Mouse (Mus musculus) layer of hippocampus, postnatal 14 days (tissue): ENCODE data around the gene Wdr62. TPM values are rescaled to one million over a fixed set of nuclear protein-coding genes. Genes with fewer than 3 reads are reported as not detected.
"Not testable (repeated sequence)": the region's sequence is repeated elsewhere in the genome, so short reads cannot be mapped to it uniquely, and the experiment has no call there.

Experiments used
- DNase-seq, 2 experiments: peaks; one replicate each; pipeline ENCODE4 v3.0.0; 2021 to 2022; ENCODE audit warnings: low spot score in 2 of 2, mixed read lengths in 1 of 2
- total RNA-seq, 2 experiments: library from RNA; stranded (reverse); gene quantifications; 2 replicates each; pipeline ENCODE4 v1.2.3; 2021

Gene Wdr62
- total RNA-seq, 2 experiments from 2014 or later: 2.7 to 3.0 TPM

- no peak for DNase-seq
These were observed 14.7 kb downstream of the Wdr62 start for GRCm38 (mm10) chr7:30265531-30265930.

GRCm38 (mm10) chr7:30265041-30265440 lies 15.2 kb downstream of the Wdr62 start:
- no peak for DNase-seq

GRCm38 (mm10) chr7:30251956-30252954 lies 28.0 kb downstream of the Wdr62 start:
- no peak for DNase-seq

DNA sequence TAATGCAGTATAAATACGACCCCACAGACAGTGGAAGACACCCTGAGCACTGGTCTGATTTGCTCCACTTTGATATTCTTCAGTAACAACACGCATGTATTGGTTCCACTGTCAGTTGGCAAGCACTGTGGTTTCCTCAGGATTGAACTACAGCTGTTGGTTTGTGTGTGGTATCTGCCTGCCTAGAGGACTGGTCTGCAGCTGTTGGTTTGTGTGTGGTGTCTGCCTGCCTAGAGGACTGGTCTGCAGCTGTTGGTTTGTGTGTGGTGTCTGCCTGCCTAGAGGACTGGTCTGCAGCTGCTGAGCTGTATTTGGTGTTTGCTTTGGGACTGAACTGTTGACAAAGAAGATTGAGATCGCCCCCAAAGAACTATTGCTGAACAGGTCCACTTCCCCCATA lies 42.8 kb downstream of the Wdr62 start:
- not testable (repeated sequence) for DNase-seq

- DNase-seq: no peak
These were observed 44.6 kb downstream of the Wdr62 start, which contains the start of gene Ovol3 for GRCm38 (mm10) chr7:30235625-30236024. Gene Ovol3 (minus strand): TSS chr7:30235725.

DNA sequence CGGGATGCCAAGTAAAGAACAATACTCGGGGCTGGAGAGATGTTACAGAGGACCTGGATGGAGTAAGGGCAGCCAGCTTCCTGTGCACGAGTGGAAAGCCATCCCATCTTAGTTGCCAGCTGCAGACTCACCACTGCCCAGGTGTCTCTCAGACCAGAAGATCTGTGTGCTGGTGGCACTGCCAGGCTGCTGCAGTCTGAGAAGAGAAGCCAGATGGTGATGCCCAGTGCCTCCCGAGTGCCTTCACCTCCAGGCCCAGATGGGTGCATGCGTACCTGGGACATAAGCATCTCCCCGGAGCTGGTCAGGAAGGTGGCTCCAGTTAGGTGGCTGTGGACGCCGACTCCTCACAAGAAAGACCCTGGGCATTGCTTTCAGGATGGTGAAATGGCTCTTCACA lies 45.1 kb downstream of the Wdr62 start:
- no peak for DNase-seq

DNA sequence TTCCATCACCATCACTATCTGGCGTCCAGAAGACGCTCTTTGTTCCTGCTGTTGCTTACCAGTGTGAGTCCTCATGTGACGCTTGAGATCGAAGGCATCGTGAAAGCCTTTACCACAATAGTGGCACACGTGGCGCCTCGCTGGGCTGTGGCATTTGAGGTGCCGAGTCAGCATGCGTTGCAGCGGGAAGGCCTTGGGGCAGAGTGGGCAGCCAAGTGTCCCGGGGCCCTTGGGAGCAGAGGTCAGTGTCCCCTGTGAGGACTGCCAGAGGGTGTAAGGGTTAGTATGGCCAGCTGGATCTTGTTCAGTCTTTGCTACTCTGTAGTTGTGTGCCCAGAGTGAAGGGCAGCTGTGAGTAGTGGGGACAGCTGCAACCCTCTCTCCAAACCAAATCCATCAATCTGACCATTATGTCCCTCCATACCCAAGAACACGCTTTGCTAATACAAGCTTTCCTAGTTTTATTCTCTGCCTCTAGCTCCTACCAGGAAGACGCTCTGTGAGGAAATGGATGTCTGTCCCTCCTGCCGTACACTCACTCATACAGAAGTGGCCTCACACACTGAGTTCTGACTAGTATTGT lies 45.9 kb downstream of the Wdr62 start:
- no peak for DNase-seq

DNA sequence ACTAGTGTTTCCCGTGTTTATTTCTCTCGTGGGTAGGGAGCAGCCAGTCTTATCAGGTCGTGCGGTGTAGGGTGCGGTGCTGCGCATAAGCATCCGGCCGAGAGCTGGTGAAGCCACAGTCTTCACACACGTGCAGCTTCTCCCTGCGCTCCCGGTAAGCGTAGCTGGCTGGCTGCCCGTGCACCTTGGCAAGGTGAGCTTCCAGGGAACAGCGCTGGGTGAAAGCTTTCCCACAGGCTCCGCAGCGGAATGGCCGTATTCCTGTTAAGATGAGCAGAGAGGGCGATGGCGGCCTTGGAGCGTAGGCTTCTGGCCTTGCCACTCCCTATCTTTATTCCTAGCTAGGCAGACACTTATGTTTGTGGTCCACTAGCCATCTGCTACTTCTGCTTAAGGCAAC lies 46.8 kb downstream of the Wdr62 start:
- peak in 1 of 2 experiments; percentile 17 for DNase-seq

- DNase-seq: peak; percentile 40 to 54
These were observed 47.5 kb downstream of the Wdr62 start for GRCm38 (mm10) chr7:30232631-30233148.

DNA sequence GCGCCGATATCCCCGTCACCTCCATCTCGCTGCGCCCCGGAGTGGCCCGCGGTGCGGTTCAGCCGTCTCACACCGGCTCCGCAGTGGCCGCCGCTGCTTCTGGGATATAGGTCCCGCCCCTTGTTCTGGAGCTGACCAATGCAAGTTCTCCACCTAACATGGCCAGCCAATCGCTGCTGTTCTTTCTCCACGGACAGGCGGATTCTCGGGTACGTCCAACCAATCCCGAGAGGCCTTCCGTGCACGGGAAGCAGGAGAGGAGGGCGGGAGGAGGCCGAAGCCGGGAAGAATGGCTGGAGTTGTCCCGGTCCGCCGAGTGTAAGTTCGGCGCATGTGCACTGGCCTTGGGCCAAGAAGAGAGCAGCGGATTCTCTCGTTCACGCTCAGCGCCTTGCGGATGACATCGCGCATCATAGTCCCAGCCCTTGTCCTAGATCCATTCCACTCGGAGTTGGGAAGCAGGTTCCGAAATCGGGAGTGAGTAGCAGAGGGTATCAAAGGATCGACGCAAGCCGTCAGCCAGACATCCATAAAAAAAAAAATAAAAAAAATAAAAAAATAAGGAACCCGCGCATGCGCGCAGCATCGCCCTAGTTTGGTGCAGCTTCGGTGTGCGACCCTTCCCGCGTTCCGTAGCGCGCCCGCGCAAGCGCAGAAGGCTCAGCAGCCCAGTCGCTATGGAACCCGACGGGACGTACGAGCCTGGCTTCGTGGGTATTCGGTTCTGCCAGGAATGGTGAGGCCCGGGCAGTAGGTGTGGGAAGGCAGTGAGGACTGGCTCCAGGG lies 48.4 kb downstream of the Wdr62 start, which contains the start of the genes Polr2i and Tbcb:
Gene Polr2i, plus strand, starts transcription at position 280 of the 786 bp plus-strand sequence.
Gene Tbcb, minus strand, starts transcription at position 604 of the 786 bp plus-strand sequence.
- peak; percentile 99 for DNase-seq

- peak in 1 of 2 experiments; percentile 29 for DNase-seq
These were observed 48.9 kb downstream of the Wdr62 start for GRCm38 (mm10) chr7:30231328-30231668.

GRCm38 (mm10) chr7:30224206-30224605 lies 56.0 kb downstream of the Wdr62 start:
- DNase-seq: no peak

GRCm38 (mm10) chr7:30222205-30222604 lies 58.0 kb downstream of the Wdr62 start:
- DNase-seq: no peak

GRCm38 (mm10) chr7:30221433-30221832 lies 58.8 kb downstream of the Wdr62 start:
- DNase-seq: no peak

GRCm38 (mm10) chr7:30220008-30220356 lies 60.2 kb downstream of the Wdr62 start:
- DNase-seq: no peak

- DNase-seq: peak in 1 of 2 experiments; percentile 37
These were observed 60.8 kb downstream of the Wdr62 start for GRCm38 (mm10) chr7:30219293-30220007.

DNA sequence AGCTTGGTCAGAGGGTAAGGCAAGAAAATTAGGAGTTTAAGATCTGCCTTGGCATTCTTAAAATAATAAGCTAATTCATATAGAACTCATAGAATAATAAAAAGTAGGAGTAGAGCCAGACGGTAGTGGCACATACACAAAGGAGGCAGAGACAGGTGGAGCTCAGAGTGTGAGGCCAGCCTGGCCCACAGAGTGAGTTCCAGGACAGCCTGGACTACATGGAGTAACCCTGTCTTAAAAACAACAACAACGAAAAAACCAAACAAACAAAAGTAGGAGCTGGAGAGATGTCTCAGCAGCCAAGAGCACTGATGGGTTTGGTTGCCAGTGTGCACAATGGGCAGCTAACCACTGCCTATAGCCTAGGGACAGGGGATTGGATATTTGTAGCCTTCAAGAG lies 62.9 kb downstream of the Wdr62 start:
- no peak for DNase-seq

DNA sequence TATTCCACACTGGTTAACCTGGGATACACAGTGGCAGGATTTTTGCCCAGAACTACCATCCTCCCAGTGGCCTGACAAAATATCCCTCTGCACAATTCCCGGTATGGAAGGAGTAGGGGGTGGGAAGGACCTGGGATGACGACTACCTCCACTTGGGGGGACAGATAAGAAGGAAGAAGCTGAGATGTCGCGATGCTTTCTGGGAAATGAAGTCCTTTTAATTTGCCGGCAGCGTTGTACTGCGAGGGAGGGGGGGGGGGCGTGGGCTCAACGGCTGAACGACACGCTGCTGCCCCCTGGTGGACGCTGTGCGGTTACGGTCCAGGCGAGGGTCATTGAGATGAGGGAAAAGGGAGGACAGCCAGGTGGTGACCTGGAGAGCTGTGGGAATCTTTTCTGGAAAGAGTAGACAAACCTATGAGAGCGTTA lies 63.5 kb downstream of the Wdr62 start:
- DNase-seq: peak; percentile 50 to 78

DNA sequence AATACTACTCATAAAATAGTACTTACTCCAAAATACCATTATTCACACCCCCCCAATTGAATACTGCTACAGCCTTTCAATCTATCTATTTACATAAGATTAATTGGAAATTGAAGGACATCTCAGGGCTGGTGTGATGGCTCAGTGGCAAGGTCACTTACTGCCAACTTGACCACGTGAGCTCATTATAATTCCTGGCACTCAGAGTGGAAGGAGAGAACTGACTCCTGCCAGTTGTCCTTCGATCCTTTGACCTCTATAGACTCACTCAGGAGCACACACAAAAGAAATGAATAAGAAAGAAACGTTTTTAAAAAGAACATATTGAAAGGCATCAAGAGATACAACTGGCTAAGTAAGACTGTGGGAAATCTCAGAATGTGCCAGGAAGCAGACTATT lies 64.3 kb downstream of the Wdr62 start:
- no peak for DNase-seq

DNA sequence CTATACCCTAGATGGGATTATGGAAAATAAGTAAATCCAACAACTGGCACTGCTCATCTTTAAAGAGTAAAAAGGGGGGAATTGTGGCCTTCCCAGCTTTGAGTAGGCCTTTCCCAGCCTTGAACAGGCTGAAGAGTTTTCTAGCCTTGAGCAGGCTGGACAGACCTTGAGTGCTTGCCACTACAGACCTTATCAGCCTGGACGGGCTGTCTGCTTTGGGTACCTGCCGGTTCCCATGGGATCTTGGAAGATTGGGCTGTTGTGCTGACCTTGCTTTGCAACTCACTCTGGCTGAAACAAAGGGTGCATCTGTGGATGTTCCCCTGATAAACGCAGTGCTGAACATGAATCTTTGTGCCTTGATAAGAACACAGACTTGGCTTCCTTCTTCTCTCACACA lies 66.3 kb downstream of the Wdr62 start:
- no peak for DNase-seq

DNA sequence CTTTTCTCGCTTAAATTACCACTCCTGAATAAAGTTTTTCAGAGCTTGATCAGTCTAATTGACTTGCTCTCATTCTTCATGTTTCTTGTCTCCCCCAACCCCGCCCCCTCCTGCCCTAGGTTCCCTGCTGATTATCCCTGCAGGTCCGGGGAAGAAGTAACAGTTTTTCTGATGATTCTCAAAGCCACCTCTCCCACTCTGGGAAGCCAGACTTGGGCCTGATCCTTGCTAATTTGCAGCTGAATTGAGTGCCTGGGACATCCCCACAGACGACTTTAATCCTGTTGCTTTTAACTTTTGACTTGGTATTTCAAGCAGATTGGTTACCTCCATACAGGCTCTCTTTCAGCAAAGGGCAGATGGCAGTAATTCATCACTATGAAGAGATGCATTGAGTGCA lies 69.2 kb downstream of the Wdr62 start:
- no peak for DNase-seq
